Mouse (Mus musculus): Measurements from ENCODE around the gene Kalrn. TPM values are rescaled to one million over a fixed set of nuclear protein-coding genes. Genes with fewer than 3 reads are reported as not detected.

Kalrn gene
- total RNA-seq, 2 experiments from 2014 or later: 30.2 to 32.1 TPM

DNA sequence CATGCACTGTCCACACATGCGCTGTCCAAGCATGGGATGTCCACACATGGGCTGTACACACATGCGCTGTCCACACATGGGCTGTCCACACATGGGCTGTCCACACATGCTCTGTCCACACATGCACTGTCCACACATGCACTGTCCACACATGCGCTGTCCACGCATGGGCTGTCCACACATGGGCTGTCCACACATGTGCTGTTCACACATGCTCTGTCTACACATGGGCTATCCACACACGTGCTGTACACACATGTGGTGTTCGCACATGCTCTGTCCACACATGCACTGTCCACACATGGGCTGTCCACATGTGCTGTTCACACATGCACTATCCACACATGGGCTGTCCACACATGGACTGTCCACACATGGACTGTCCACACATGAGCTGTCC lies 589.6 kb downstream of the Kalrn start:
- no peak for DNase-seq
- intact Hi-C loops (cut with DNase I): no loop called here

DNA sequence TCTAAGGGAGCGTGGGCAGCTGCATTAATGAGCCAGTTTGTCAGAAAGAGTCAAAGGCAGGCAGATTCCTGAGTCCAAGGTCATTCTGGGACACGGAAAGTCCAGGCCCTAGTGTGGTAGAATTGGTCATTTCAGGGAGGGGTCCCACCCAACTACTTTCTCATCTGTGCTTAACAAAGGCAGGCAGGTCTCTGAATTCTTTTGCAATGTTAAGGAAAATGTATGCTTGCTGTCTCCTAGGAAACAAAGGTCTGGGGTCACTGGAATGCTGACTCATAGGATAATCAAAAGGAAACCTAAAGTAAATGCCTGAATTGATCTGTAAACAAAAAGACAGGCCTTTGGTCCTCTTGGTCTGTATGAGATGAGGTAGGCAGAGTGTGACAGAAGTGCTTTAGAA lies 593.5 kb downstream of the Kalrn start:
- intact Hi-C loops (cut with DNase I): no loop called here
- no peak for DNase-seq

DNA sequence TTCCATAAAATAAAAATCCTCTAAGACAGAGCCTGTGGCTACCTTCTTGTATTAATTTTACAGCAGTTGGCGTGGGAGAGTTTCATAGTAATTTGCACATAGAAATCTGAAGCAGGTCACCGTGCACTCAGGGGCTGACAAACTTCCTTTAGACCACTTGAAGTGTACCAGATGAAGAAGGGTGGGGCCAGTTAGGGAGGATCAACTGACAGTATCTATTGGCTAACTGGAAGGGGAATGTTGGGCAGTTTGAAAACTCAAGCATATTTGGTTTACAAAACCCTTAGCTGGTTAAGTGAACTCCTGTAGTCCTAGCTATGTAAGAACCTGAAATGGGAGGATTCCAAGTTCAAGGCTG lies 606.1 kb downstream of the Kalrn start:
- intact Hi-C loops (cut with DNase I): no loop called here
- DNase-seq: no peak

DNA sequence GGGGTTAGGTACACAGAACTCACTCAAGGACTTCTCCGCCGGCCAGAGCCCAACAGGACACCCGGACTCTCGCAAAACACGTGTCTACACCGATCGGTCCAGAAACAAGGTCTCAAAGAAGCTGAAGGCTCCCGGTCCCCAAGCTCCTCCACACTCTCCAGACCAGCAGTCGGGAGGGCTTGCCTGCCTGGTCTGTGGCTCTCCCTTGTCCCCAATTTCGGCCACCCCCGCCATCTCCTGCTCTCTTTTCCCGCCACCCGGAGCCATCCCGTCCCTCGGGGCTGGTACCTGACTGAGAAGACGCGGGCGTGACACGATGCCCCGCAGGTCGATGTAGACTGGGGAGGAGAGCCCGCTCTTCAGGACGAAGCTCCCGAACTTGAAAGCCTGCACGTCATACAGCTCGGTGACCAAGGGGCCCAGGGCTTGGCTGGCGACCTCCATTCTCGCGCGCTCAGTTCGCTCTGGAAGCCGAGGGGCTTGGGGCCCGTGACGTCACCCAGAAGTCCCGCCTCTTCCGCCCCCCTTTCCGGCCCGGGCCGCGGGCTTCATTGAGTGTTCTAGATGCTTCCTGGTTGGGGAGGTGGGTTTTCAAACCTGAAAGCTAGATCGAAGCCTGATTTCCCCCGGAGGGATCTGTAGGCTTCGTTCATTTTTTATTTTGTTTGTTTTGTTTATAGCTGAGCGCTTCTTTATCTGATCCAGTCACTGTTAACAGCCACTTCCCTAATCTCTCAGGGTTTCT lies 606.6 kb downstream of the Kalrn start, which contains the start of gene Umps:
Gene Umps (minus strand): TSS at position 501 of the 745 bp plus-strand sequence.
- DNase-seq: peak; percentile 86 to 89
- intact Hi-C loops (cut with DNase I): no loop called here

DNA sequence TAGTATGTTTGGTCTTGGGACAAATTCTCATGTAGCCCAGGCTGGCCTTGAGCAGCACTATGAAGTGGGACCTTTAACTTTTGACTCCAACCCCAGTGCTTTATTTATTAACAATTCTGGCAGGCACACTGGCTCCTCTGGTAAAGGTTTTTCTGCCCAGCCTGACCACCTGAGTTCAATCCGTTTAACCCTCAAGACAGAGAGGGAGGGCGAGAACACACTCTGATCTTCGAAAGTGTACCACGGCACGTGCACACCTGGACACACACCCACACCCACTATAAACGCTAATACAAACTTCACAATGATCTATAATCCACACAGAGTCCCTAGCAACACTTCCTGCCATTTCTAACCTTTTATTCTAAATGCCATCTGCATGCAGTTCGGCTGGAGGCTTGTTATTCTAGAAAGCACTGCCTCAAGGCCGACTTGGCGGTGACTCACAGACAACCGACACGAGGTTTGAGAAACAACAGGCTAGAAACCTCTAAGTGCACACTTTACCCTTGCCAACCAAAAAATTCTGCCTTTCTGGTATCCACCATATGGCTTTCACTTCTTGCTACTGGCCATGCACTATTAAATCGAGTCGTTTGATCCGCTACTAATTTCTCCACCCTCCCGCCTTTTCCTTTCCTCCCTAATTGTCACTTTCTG lies 607.3 kb downstream of the Kalrn start:
- intact Hi-C loops (cut with DNase I): no loop called here
- no peak for DNase-seq

DNA sequence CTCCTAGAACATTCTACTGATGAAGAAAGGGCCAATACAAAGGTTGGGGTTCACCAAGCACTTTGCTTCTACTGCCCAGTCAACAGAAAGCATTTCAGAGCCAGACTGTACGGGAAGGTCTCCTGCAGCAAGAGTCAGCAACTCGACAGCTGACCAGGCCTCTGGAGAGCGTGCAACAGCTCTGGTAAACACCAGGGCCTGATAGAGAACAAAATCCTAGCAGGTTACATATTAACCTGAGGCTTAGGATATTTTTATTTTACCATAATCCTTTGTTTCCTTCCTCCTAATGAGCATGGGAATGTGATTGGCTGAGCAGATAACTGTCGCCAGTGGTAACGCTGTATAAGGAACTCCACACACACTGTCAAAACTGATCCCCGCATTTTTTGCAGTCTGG lies 609.8 kb downstream of the Kalrn start:
- intact Hi-C loops (cut with DNase I): no loop called here
- DNase-seq: no peak

DNA sequence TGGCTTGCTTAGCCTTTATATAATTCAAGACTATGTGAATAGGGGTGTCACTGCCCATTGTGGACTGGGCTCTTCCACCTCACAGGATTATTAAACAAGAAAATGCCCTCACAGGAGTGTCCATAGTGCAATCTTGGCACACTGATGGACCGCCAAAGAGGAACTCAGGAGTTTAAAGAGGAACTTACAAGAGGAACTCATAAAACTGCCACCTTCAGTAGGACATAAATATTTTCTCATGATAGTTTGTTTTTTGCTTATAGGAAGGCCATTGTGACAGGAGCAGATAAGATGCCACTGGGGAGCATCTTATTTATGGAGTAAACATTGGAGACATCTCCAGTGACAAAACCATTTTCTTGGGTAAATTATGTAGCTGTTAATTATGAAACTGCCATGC lies 618.5 kb downstream of the Kalrn start:
- intact Hi-C loops (cut with DNase I): no loop called here
- no peak for DNase-seq

DNA sequence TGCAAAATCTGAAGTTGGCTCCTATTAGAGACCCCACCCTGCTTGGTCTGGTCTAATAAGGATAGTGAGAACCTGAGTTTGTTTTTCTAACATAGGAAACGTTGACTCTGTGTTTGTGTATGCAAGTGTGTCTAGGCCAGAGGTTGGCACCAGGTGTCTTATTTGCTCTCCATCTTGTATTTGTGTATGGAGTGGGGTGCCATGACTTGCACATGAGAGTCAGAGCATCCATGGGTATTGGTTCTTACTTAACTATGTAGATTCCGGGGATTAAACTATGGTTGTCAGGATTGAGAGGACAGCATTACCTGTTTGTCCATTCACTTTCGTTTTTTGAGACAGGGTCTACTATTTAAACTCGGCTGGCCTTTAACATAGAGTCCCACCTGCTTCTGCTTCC lies 620.3 kb downstream of the Kalrn start:
- intact Hi-C loops (cut with DNase I): no loop called here
- DNase-seq: no peak

DNA sequence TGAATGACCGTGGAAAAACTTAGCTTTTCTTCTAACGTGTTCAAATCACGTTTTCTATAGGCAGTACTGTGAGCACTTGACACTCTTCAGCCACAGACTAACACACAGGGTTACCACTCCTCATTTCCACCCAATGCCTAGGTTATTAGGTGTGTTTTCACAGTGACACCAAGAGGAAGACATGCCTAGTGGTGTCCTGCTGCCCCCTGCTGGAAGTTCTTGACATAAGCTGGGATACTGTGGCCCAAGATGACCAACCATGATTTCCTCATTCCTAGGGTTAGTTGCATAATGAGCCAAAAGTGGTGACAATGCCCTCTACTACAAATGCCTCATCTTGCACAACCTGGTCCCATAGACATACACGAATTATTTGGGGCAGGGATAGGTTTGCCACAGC lies 622.5 kb downstream of the Kalrn start:
- intact Hi-C loops (cut with DNase I): loop anchor here (1.0 to 2.0 kb wide), 3 partner anchors 37 to 131 kb away; no protein-coding TSS in a partner anchor
- peak; percentile 89 to 90 for DNase-seq

DNA sequence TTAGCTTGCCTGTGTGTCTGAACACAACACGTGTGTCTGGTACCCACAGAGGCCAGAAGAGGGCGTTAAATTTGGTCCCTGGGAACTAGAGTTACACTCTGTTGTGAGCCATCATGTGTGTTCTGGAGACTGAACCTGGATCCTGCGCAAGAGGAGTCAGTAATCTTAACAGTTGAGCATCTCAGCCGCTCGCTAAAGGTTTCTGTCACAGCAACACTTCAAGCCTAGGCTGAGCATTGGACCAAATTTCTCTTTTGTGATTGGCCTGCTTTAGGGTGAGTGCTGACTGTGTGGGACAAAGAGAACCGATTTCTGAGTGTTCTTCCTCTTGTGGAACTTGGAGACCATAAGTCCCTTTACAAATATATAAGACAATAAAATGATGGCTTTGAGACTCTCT lies 622.9 kb downstream of the Kalrn start:
- intact Hi-C loops (cut with DNase I): loop anchor here (2.0 kb wide), 1 partner anchor 58 kb away; no protein-coding TSS in a partner anchor
- no peak for DNase-seq

DNA sequence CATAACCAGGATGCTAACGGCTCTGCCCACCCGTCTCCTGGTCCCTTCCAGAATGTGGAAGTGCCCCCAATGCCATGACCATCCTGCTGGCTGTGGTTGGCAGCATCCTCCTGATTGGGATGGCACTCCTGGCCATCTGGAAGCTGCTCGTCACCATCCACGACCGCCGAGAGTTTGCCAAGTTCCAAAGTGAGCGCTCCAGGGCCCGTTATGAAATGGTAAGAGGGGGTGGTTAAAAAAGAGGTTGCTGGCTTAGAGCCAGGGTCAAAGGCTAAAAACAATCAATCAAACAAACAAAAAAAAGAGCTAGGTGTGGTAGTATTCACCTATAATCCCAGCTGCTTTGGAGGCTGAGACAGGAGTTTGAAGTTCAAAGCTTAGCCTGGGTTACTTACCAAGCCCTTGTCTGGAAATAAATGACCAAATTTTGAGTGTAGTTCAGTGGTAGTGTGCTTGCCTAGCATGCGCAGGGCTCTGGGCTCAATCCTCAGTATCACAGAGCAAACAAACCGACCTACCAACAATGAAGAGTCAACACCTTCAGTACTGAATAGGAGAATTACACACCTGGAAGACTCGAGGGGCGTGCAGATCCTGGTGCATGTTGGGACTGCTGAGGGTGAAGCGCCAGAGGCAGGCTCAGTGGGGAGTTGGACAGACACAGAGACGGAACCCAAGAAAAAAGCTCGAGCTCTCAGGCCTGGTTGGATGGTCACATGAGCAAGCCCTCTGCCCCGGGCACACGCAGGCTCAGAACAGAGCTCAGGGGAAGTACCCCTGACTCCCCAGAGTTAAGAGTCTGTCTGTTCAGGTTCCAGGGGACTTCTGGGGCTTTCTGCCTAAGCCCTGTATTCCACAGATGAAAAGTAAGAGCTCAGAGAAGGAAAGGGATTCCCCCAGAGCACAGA lies 625.4 kb downstream of the Kalrn start:
- no peak for DNase-seq
- intact Hi-C loops (cut with DNase I): loop anchor here (10.0 kb wide), 1 partner anchor 643 kb away; no protein-coding TSS in a partner anchor

DNA sequence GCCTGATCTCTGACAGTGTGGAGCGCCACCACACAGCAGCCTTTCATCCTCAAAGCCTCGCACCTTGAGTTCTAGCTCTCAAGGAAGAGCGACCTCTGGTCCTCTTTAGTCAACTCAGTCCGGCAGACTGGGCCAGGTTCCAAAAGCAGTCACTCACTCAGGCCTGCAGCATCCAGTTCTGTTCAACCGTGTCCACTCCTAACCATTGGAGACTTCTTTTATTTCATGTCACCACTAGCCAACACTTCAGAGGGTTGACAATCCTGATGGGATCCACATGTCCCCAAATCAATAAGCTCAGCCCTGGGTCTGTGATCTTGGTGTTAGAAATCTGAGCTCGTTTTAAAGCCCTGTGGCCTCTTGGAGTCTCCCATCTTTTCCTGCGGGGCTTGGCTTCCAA lies 627.3 kb downstream of the Kalrn start:
- intact Hi-C loops (cut with DNase I): loop anchor here (10.0 kb wide), 1 partner anchor 641 kb away; no protein-coding TSS in a partner anchor
- no peak for DNase-seq

DNA sequence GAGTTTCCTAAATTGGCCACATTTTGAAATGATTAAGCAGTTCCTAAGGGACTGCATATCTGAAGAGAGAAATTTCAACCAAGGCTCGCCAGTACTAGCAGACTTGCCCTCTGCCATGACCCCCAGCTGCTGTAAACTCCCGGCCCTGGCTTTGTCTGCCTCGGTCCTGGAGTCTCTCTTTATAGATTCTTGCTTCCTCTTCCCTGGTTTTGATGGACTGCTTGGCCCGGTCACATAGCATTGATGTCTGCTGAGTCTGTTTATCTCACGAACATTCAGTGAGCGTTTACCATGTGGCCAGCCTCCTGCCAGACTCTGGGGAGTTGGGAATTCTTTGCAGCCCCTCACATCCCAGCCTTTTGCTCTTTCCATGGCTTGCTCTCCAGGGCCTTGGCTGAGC lies 628.6 kb downstream of the Kalrn start:
- intact Hi-C loops (cut with DNase I): loop anchor here (10.0 kb wide), 1 partner anchor 640 kb away; no protein-coding TSS in a partner anchor

DNA sequence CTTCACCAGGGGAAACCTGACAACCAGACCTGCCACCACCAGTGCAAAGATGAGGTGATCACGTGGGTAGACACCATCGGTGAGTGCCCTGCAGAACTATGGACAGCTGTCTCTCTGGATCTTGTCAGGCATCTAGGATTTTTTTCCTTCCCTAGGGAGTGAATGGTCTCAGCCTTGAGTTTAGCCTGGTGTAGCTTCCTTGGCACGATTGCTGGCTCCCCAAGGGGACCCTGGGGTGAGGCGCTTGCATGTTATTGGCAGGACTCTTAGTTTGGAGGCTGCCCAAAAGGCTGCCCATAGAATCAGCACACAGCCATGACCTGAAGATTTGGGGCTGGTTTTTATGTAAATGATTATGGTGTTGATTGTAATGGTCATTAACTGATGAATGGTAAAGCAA lies 629.2 kb downstream of the Kalrn start:
- DNase-seq: no peak
- intact Hi-C loops (cut with DNase I): loop anchor here (10.0 kb wide), 1 partner anchor 639 kb away; no protein-coding TSS in a partner anchor

More for the DNA sequence above, 628.6 kb downstream of the Kalrn start:
- no peak for DNase-seq

DNA sequence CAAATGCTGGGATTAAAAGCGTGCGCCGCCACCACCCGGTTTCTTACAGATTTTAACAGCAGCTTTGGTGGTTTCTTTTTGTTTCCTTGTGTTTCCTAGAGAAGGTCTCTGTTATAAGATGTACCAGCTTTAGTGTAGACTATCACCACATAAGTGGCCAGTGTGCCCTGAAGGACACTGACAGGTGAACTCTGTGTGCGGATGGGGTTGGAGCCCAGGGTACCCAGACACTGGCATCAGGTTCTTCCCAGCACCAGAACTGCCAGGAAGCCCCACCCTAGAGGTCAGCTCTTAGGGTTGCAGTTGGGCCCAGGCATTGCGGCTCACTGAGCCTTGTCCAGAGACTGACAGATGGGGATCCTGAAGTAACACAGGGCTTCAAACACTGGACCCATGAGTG lies 629.9 kb downstream of the Kalrn start:
- no peak for DNase-seq
- intact Hi-C loops (cut with DNase I): loop anchor here (2.0 to 10.0 kb wide), 3 partner anchors 27 to 639 kb away; no protein-coding TSS in a partner anchor

DNA sequence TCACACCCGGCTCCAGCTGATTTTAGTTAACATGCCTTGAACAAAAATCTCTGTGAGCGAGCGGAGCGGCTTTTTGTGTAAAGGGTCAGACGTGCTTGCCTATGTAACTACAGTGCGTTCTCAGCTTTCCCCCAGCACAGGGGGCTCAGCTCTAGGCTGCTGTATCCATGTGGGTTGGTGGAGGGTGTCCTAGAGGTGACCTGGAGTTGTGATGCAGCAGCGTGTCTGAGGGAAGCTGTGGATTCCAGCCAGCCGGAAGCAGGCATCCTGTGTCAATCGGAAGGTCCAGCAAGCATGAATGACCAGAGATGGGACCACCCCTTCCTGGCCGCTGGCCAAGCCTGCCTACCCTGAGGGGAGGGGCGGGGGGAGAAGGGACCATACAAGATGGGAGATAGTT lies 631.0 kb downstream of the Kalrn start:
- DNase-seq: peak; percentile 65 to 67
- intact Hi-C loops (cut with DNase I): loop anchor here (2.0 to 10.0 kb wide), 3 partner anchors 26 to 638 kb away; no protein-coding TSS in a partner anchor

DNA sequence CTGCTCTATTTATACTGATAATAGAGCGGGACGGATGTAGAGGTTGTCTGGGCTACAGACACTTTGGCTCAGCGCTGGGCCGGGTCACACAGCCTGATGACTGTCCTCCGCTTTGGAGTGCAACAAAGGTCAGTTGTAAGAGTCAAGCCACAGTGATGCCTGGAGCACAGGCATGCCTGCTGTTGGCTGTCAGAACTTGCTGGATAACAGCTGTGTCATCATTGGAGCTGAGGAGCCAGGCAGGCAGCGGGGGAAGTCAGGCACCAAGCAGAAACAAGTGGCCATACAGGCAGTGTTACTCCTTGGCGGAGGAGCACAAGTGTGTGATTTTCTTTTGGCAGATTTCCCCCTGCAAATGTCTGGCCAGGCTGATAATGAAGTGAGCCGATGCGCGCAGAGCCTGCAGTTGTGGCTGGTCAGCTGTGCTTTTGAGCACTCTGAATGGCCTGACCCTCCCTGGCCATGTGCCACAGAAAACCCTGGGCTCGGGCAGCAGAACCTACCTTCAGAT lies 632.0 kb downstream of the Kalrn start:
- DNase-seq: peak; percentile 63 to 74
- intact Hi-C loops (cut with DNase I): loop anchor here (10.0 kb wide), 1 partner anchor 637 kb away; no protein-coding TSS in a partner anchor

DNA sequence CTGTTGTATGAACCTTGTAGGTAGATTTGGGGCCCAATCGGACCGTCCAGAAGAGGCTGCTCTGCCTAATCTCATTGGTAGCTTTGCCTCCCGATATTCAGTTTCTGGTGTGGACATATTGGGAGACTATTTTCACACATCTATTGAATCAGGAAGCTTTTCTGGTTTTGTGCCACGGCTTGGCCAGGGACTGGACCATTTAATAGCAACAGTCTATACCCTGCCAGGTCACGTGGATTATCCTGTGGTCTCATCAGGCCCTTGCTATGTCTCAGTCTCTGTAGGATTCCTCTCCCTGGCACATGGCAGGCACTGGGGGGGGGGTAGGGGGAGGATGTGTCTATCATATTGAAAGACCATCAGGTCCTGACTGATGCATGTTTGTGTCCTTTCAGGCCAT lies 633.2 kb downstream of the Kalrn start:
- intact Hi-C loops (cut with DNase I): loop anchor here (10.0 kb wide), 1 partner anchor 635 kb away; no protein-coding TSS in a partner anchor
- DNase-seq: no peak

DNA sequence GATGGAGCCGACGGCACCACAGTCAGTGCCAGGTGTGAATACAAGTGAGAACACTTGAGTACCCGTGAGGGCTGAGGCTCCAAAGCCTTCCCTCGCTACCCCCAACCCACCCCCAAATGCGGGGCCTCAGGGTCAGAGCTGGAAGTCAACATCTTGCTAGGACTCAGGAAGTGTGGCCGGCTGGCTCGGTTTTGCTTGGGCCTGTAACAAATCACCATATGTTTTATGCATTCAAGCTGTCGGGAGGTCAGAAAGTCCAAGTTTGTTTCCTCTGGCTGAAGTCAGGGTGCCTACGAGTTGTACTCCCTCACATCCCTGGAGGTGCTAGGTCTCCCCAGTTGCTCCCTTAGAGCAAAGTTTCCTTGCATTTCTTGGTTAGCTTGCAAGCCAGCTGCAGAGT lies 633.7 kb downstream of the Kalrn start:
- no peak for DNase-seq
- intact Hi-C loops (cut with DNase I): loop anchor here (2.0 to 10.0 kb wide), 2 partner anchors 49 to 635 kb away; no protein-coding TSS in a partner anchor

DNA sequence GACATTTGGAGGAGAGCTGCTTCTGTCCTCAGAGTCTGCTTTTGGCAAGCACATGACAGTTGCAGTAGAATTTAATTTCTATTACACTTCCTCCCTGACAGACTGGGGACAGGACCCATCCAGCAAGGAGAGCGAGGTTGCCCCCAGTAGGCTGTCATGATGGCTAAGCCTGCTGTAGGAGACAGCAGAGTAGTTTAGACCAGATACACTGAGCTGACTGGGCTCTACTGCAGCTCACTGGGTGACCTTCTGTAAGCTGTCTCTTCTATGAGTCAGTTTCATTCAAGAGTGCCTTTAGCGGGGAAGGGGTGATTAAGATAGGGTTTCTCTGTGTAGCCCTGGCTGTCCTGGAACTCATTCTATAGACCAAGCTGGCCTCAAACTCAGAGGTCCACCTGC lies 634.2 kb downstream of the Kalrn start:
- intact Hi-C loops (cut with DNase I): loop anchor here (2.0 kb wide), 1 partner anchor 48 kb away; no protein-coding TSS in a partner anchor
- no peak for DNase-seq

All from heart, postnatal 36 days (tissue).